Mouse (Mus musculus) heart, postnatal 0 days (tissue): ENCODE results near the gene Fank1.

Experiments
- CTCF ChIP-seq: IDR thresholded peaks from 2 replicates; pipeline ENCODE4 v1.5.1; 2016; ENCODE audit warnings: antibody characterized with exemption, control low read depth, low read depth
- EP300 ChIP-seq: IDR thresholded peaks from 2 replicates; pipeline ENCODE4 v1.6.1; 2016; ENCODE audit warnings: antibody characterized with exemption, low read depth

- TF ChIP-seq CTCF (no peak), EP300 (no peak)
These were observed 143.3 kb downstream of the Fank1 start for GRCm38 (mm10) chr7:133919918-133920317.
